Mouse (Mus musculus): ENCODE results near the gene Zfp704. TPM values are rescaled to one million over a fixed set of nuclear protein-coding genes. Genes with fewer than 3 reads are reported as not detected.
A peak's percentile ranks its signal among the peaks of the same experiment; 100 is the strongest.

The Zfp704 gene
- polyA plus RNA-seq, 1 experiment from 2014 or later, result 8.5 TPM

- Histone ChIP-seq H3K27me3 (no peaks in the 10 kb centered on the region), H3K4me2 (no peak overlapping the region), H3K27ac (replicated peaks) (no peak overlapping the region), H3K4me1 (replicated peaks) (0 out of 2 replicates have a peak, but pooled peaks cover 4% of the 10 kb centered on the region), H3K9ac (no peak overlapping the region), H3K9me3 (no peaks in the 10 kb centered on the region), H3K36me3 (peaks cover 11% of the 10 kb centered on the region; the same call in 1 of the 2 replicates), H3K4me3 (no peak overlapping the region)
- 86% methylated on average over 4 of the region's 4 CpGs for WGBS
- no peak for ATAC-seq (ENCODE audit: low read depth)
Observed at GRCm38 (mm10) chr3:9465731-9466130, 144.2 kb downstream of the Zfp704 start.

- no peak for ATAC-seq (ENCODE audit: low read depth)
Observed at GRCm38 (mm10) chr3:9461660-9462059, 148.2 kb downstream of the Zfp704 start.

GRCm38 (mm10) chr3:9460284-9460683 lies 149.6 kb downstream of the Zfp704 start:
- 94% methylated on average over 6 of the region's 6 CpGs for WGBS
- H3K27ac ChIP-seq (replicated peaks), result no peak overlapping the region
- H3K27me3 ChIP-seq, result no peaks in the 10 kb centered on the region
- H3K9ac ChIP-seq, result no peak overlapping the region
- H3K9me3 ChIP-seq, result no peaks in the 10 kb centered on the region
- H3K36me3 ChIP-seq, result peaks cover 6% of the 10 kb centered on the region
- 0 out of 2 replicates have a peak, but pooled peaks cover 4% of the 10 kb centered on the region for H3K4me1 ChIP-seq (replicated peaks)
- no peak overlapping the region for H3K4me3 ChIP-seq
- ATAC-seq (ENCODE audit: low read depth), result no peak
- H3K4me2 ChIP-seq, result no peak overlapping the region

More at GRCm38 (mm10) chr3:9461660-9462059, 148.2 kb downstream of the Zfp704 start:
- H3K36me3 ChIP-seq, result peaks cover 6% of the 10 kb centered on the region
- 94% methylated on average over 5 of the region's 5 CpGs for WGBS
- H3K4me1 ChIP-seq (replicated peaks), result 0 out of 2 replicates have a peak, but pooled peaks cover 4% of the 10 kb centered on the region
- no peak overlapping the region for H3K4me2 ChIP-seq
- H3K4me3 ChIP-seq, result no peak overlapping the region
- no peak overlapping the region for H3K9ac ChIP-seq
- no peak overlapping the region for H3K27ac ChIP-seq (replicated peaks)
- no peaks in the 10 kb centered on the region for H3K9me3 ChIP-seq
- no peaks in the 10 kb centered on the region for H3K27me3 ChIP-seq

- ATAC-seq (ENCODE audit: low read depth), result 0 out of 2 replicates have a peak, but pooled peaks have one; percentile 47
- Histone ChIP-seq H3K27me3 (no peaks in the 10 kb centered on the region), H3K9ac (no peak overlapping the region), H3K9me3 (no peaks in the 10 kb centered on the region), H3K4me3 (no peak overlapping the region), H3K4me1 (replicated peaks) (no peaks in the 10 kb centered on the region), H3K36me3 (peaks cover 3% of the 10 kb centered on the region; the same call in 1 of the 2 replicates), H3K4me2 (no peak overlapping the region), H3K27ac (replicated peaks) (no peak overlapping the region)
- WGBS, result 75% methylated on average over 10 of the region's 10 CpGs
Observed at GRCm38 (mm10) chr3:9456380-9456890, 153.4 kb downstream of the Zfp704 start.

- H3K27me3 ChIP-seq, result no peaks in the 10 kb centered on the region
- no peak overlapping the region for H3K9ac ChIP-seq
- H3K4me2 ChIP-seq, result no peak overlapping the region
- H3K27ac ChIP-seq (replicated peaks), result no peak overlapping the region
- no peak overlapping the region for H3K4me3 ChIP-seq
- H3K4me1 ChIP-seq (replicated peaks), result no peaks in the 10 kb centered on the region
- H3K9me3 ChIP-seq, result no peaks in the 10 kb centered on the region
- H3K36me3 ChIP-seq, result peaks cover 3% of the 10 kb centered on the region; the same call in 1 of the 2 replicates
- no peak for ATAC-seq (ENCODE audit: low read depth)
- whole genome bisulfite sequencing, result 92% methylated on average over 5 of the region's 5 CpGs
Observed at GRCm38 (mm10) chr3:9455351-9455750, 154.5 kb downstream of the Zfp704 start.

GRCm38 (mm10) chr3:9454556-9455330 lies 155.1 kb downstream of the Zfp704 start:
- no peak; the same call in 1 of the 2 replicates for ATAC-seq (ENCODE audit: low read depth)

GRCm38 (mm10) chr3:9450521-9450920 lies 159.4 kb downstream of the Zfp704 start:
- no peak overlapping the region for H3K9ac ChIP-seq
- no peak overlapping the region for H3K27ac ChIP-seq (replicated peaks)
- H3K27me3 ChIP-seq, result no peaks in the 10 kb centered on the region
- H3K4me3 ChIP-seq, result no peak overlapping the region
- peaks cover 15% of the 10 kb centered on the region for H3K4me1 ChIP-seq (replicated peaks)
- ATAC-seq (ENCODE audit: low read depth), result no peak
- peaks cover 24% of the 10 kb centered on the region for H3K36me3 ChIP-seq
- whole genome bisulfite sequencing, result 94% methylated on average over 12 of the region's 12 CpGs
- H3K4me2 ChIP-seq, result no peak overlapping the region
- H3K9me3 ChIP-seq, result no peaks in the 10 kb centered on the region

More at GRCm38 (mm10) chr3:9454556-9455330, 155.1 kb downstream of the Zfp704 start:
- Histone ChIP-seq H3K36me3 (no peaks in the 10 kb centered on the region), H3K27me3 (no peaks in the 10 kb centered on the region), H3K9me3 (no peaks in the 10 kb centered on the region), H3K4me2 (no peak overlapping the region), H3K9ac (no peak overlapping the region), H3K4me3 (no peak overlapping the region), H3K4me1 (replicated peaks) (peaks cover 6% of the 10 kb centered on the region), H3K27ac (replicated peaks) (no peak overlapping the region)
- WGBS, result 90% methylated on average over 8 of the region's 8 CpGs

GRCm38 (mm10) chr3:9449261-9450007 lies 160.5 kb downstream of the Zfp704 start:
- peaks cover 29% of the 10 kb centered on the region for H3K36me3 ChIP-seq
- no peaks in the 10 kb centered on the region for H3K27me3 ChIP-seq
- H3K27ac ChIP-seq (replicated peaks), result peak overlapping the region; percentile 30
- H3K4me1 ChIP-seq (replicated peaks), result peaks cover 19% of the 10 kb centered on the region
- no peak overlapping the region for H3K9ac ChIP-seq
- no peaks in the 10 kb centered on the region for H3K9me3 ChIP-seq
- ATAC-seq (ENCODE audit: low read depth), result peak; percentile 84
- WGBS, result 42% methylated on average over 7 of the region's 7 CpGs
- no peak overlapping the region for H3K4me3 ChIP-seq
- H3K4me2 ChIP-seq, result no peak overlapping the region

GRCm38 (mm10) chr3:9448541-9448940 lies 161.3 kb downstream of the Zfp704 start:
- no peak for ATAC-seq (ENCODE audit: low read depth)
- H3K4me1 ChIP-seq (replicated peaks), result peaks cover 19% of the 10 kb centered on the region
- no peak overlapping the region for H3K9ac ChIP-seq
- H3K36me3 ChIP-seq, result peaks cover 36% of the 10 kb centered on the region
- H3K27ac ChIP-seq (replicated peaks), result no peak overlapping the region
- 93% methylated on average over 5 of the region's 5 CpGs for WGBS
- no peaks in the 10 kb centered on the region for H3K9me3 ChIP-seq
- H3K27me3 ChIP-seq, result no peaks in the 10 kb centered on the region
- no peak overlapping the region for H3K4me3 ChIP-seq
- no peak overlapping the region for H3K4me2 ChIP-seq

GRCm38 (mm10) chr3:9444558-9444957 lies 165.3 kb downstream of the Zfp704 start:
- peaks cover 39% of the 10 kb centered on the region for H3K36me3 ChIP-seq
- no peaks in the 10 kb centered on the region for H3K9me3 ChIP-seq
- WGBS, result 63% methylated on average over 5 of the region's 5 CpGs
- no peak overlapping the region for H3K9ac ChIP-seq
- no peak for ATAC-seq (ENCODE audit: low read depth)
- H3K4me1 ChIP-seq (replicated peaks), result peaks cover 11% of the 10 kb centered on the region
- H3K4me3 ChIP-seq, result no peak overlapping the region
- H3K27me3 ChIP-seq, result no peaks in the 10 kb centered on the region
- H3K4me2 ChIP-seq, result no peak overlapping the region
- H3K27ac ChIP-seq (replicated peaks), result no peak overlapping the region

- Histone ChIP-seq H3K4me3 (no peak overlapping the region), H3K4me2 (no peak overlapping the region), H3K9ac (no peak overlapping the region), H3K4me1 (replicated peaks) (peaks cover 5% of the 10 kb centered on the region; the same call in 1 of the 2 replicates), H3K27me3 (no peaks in the 10 kb centered on the region), H3K36me3 (peaks cover 44% of the 10 kb centered on the region), H3K27ac (replicated peaks) (no peak overlapping the region), H3K9me3 (no peaks in the 10 kb centered on the region)
- no peak for ATAC-seq (ENCODE audit: low read depth)
- 87% methylated on average over 7 of the region's 7 CpGs for WGBS
Observed at GRCm38 (mm10) chr3:9443981-9444380, 165.9 kb downstream of the Zfp704 start.

- Histone ChIP-seq H3K27me3 (no peaks in the 10 kb centered on the region), H3K36me3 (peaks cover 48% of the 10 kb centered on the region), H3K4me3 (no peak overlapping the region), H3K27ac (replicated peaks) (no peak overlapping the region), H3K9ac (no peak overlapping the region), H3K4me1 (replicated peaks) (0 out of 2 replicates have a peak, but pooled peaks cover 4% of the 10 kb centered on the region), H3K4me2 (no peak overlapping the region), H3K9me3 (no peaks in the 10 kb centered on the region)
- 80% methylated on average over 2 of the region's 2 CpGs for WGBS
- no peak for ATAC-seq (ENCODE audit: low read depth)
Observed at GRCm38 (mm10) chr3:9443476-9443875, 166.4 kb downstream of the Zfp704 start.

Data from neural tube, embryonic 13.5 days (tissue).